Mouse (Mus musculus) spleen, postnatal 10 days (tissue): ENCODE data around the gene Lsamp.

Source experiments
- DNase-seq, 2 experiments: peaks; one replicate each; pipeline ENCODE4 v3.0.0; 2021 to 2022; ENCODE audit warnings: low spot score in 2 of 2

Lsamp gene

DNA sequence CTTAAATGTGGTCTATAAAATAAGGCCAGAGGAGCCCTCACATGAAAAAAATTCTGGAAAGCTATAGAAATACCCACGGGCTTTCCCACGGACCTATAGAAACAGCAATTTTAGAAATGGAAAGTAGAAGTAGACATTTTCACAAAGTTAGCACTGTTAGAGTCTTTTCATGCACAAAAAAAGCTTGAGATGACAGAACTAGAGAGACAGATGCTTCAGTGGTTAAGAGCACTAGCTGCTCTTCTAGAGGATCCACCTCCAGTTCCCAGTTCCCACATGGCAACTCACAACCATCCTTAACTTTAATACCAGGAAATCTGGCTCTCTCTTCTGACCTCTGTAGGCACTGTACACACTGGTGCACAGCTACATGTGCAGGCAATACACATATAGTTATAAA is 2049.3 kb downstream of the Lsamp start:
- no peak for DNase-seq

- no peak for DNase-seq
Observed at GRCm38 (mm10) chr16:42048138-42048537, 2064.0 kb downstream of the Lsamp start.

- DNase-seq: no peak
Observed at GRCm38 (mm10) chr16:42059927-42060326, 2075.8 kb downstream of the Lsamp start.

GRCm38 (mm10) chr16:42074325-42074724 is 2090.2 kb downstream of the Lsamp start:
- no peak for DNase-seq

- DNase-seq: no peak
Observed at GRCm38 (mm10) chr16:42079573-42079972, 2095.4 kb downstream of the Lsamp start.

GRCm38 (mm10) chr16:42081611-42082010 is 2097.4 kb downstream of the Lsamp start:
- no peak for DNase-seq

DNA sequence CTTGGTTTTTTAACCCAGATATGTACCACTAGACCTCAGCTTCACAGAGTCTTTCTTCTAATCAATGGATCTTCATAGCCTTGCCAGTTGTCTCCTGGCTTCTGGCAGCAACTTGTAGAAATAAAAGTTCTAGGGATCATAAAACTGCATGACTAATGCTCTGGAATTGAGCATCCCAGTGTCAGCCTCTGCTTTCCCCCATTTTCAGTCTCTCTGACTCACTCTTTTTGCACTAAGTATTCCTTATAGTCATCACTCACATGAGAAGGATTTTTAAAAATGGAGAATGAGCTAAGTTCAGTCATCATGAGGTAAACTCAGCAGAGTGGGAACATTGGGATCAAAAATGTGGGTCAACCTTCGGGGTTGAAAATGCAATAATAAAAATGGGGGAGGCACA is 2113.3 kb downstream of the Lsamp start:
- no peak for DNase-seq

DNA sequence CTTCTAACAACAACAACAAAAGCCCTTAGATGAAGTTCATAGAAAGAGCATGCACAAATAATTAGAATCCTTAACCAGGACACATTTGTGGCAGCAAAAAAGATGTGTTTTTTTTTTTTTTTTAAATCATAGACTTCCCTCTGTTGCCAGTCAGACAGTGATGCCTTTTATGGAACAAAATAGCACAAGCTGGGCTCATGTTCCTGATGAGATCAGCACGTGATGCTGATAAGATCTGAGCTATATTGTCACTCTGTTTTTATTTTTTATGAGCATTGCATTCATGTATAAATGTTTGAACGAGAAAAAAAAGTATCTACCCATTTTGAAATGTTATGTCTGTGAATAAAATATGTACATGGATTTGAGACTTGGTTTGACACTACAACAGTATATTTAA is 2118.0 kb downstream of the Lsamp start:
- no peak for DNase-seq

DNA sequence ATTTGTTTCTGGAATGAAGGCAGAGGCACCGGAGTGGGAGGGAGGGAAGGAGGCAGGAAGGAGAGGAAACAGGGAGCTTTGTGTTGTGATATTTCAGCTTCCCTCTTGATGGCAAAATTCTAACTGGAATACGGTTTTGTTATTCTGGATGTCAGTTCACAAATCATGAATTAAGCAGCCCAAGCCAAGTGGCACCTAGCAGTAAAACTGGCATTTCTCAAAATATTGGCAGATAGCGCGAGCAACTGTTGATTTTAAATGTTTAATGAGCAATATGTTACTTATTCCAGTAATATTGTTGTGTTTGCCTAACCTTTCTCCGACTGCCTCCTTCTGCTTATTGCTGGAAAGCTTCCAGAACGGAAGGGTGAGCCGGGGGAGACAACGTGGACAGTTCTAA is 2118.5 kb downstream of the Lsamp start:
- DNase-seq: no peak

DNA sequence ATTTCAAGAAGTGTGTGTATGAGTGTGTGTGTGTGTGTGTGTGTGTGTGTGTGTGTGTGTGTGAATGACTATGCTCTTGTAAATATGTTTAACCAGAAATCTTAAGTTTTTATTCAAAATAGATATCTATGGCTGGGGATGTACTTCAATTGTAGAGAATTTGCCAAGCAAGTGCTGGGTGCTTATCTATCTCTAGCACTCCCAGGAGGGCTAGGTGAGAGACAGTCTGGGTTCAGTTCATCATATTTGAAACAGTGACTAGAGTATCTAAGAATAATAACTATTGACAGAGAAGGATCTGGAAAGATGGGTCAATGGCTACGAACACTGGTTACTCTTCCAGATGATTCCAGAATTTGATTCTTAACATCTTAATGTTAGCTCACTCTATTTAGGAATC is 2128.1 kb downstream of the Lsamp start:
- DNase-seq: no peak

- no peak for DNase-seq
Observed at GRCm38 (mm10) chr16:42113246-42113645, 2129.1 kb downstream of the Lsamp start.

DNA sequence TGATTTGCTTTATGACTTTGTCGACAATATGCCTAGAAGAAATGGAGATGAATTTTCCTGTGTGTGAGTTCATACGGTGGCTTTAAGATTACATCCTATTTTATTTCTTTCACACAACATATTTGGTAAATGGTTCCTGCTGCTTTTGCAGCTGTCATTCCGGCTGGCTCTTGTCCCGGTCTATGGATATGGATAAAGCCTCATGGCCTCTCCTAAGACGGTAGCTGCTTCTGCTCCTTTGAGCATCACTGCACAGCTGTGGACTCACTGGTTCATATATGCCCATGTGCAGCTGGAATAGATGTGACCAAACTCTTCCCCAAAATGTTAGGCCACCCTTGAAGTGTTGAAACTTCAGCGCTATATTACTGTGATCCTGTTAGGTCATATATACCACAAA is 2137.6 kb downstream of the Lsamp start:
- DNase-seq: no peak

DNA sequence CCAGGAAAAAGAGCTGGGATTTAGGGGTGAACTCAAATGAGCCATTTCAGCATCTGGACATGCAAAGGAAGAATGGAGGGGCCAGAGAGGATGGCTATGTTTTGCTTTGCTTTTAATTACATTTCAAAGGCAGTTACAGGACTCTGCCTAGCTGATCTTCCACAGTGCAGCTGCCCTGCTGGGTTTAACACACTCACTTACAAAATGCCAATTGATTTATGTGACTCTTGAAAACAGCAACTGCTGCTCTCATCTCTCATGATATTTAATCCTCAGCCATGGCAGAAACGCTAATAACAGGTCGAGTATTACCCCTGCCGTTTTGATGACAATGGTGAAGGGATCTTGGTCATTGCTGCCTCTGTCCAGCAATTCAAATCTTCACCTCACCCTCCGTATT is 2139.7 kb downstream of the Lsamp start:
- DNase-seq: no peak

GRCm38 (mm10) chr16:42126061-42126460 is 2141.9 kb downstream of the Lsamp start:
- no peak for DNase-seq

- DNase-seq: no peak
Observed at GRCm38 (mm10) chr16:42147164-42147563, 2163.0 kb downstream of the Lsamp start.

DNA sequence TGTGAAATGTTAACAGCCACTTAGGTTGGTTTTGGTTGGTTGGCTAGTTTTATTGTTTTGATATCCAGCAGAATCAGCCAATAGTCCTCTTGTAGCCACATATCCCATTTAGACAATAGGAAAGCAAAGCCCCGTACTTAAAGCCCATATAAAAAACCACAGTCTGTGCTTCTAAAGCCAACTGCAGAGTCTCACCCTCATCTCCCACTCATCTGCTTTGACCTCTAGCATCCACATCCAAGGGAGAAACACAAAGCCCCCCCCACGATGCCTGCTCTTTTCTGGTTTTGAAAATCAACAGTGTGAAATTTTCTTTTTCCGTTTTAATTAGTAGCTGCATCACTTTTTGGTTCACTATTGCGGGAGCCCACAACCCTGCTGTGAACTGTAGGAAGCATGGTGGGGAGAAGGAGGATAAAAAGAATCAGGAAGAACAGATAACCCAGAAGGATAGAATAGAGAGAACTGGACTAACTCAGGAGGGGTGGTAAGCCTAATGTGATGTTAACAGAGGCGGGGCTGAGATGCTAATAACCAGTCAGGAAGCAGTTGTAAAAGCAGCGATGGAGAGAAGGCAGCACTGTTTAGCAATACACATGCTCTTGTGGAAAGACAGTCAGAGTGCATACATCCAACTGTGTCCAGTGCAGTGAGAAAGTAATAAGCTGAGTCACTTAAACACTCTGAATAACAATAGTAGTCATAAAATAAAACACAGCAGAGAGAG is 2165.2 kb downstream of the Lsamp start:
- no peak for DNase-seq

DNA sequence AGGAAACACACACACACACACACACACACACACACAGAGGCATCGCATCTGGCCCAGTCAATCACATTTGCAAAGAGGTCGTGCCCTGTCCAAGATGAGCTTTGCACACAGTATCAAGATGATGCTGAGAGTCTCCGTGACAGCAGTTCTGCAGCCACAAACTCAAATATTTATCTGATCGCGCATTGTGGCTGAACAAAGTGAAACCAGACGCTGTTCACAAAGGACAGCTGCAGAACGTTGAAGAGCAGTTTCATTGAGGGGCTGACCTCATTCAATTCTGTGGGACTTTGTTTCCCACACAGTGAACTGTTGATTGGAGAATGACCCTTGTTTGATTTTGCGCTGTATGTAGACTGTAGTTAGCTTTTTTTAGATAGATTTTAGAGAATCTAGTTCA is 2168.5 kb downstream of the Lsamp start:
- DNase-seq: no peak

DNA sequence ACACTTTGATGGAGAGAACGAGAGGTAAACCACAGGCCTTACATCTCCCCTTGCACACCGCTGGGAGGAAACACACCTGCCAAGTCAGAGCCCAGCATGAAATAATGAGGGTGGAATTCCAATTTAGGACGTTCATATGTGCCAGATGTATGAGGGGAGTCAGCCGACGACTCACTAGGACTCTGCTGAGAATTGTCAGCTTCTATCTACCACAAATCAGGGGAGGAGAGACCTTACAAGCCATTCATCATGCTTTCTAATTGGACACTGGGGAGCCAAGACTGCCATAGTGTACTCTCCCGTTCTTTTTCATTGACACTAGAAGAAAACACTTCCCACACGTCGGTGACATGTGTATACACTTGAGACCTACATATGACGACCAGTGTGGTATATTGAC is 2173.7 kb downstream of the Lsamp start:
- no peak for DNase-seq

GRCm38 (mm10) chr16:42164941-42165340 is 2180.8 kb downstream of the Lsamp start:
- peak; percentile 28 to 76 for DNase-seq

DNA sequence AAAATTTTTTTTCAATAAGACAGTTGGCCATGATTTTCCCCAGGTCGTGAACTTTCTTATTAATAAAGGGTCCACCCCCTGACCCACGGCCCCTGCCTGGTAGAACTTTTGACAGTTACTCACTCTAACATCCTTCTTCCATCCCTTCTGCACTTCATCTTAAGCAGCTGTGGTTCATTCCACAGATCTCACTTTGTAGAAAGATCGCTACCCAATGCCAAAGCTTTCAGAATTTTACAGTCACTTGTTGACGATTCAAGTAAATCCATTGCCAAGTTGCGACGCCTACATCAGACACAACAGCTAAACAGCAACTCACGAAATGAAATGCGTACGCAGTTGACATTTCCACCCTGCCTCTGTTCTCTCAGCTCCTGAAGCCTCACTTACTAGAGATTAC is 2184.1 kb downstream of the Lsamp start:
- DNase-seq: no peak

DNA sequence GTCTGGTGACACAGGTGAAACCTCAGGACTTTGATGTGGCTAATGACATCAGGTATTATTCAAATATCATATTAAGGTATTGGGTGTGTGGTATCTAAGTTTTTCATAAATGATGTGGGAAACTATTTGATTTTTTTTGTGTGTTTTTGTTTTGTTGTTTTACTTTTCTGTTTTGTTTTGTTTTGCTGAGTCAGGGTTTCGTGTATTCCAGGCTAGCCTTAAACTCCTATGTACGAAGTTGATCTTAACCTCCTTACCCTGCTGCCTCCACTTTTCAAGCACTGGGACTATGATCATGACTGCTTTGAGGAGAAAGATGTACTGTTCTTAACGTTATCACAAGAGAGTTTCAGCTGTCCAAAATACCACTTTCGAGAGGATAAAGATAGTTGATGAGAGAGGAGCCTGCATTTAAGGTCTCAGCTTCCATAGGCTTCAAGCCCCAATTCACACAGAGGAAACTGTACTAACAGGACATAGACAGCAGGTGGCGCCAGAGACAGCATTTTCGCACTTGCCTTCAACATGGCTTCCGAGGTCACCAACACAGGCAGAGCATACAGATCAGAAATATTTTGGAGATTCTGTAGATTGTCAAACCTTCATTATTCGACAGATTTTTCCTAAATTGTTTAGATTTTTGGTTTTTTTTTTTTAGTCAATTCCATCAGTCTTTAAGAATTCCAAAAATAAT is 2185.4 kb downstream of the Lsamp start:
- DNase-seq: peak; percentile 25 to 76

GRCm38 (mm10) chr16:42172476-42172875 is 2188.3 kb downstream of the Lsamp start:
- DNase-seq: peak; percentile 42 to 80

DNA sequence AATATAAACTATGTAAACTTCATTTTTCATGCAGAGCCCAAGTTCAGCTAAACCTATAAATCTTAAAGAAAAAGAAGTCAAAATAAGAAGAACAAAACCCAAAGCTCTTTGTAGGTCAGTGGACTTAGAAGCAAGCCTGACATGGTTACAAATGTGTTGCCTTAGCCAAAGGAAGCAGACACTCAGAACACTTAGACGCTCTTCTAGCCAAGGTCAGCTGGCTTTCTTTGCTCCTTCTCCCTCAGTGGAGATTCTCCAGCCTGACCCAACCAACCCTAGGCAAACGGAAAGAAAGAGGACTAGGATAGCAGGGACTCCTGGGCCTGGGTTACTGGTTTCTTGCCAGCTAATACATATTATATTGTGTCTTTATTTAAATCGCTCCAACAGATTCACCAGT is 2194.7 kb downstream of the Lsamp start:
- no peak for DNase-seq

- DNase-seq: no peak
Observed at GRCm38 (mm10) chr16:42180025-42180424, 2195.9 kb downstream of the Lsamp start.
